ENCODE assay signal across 26 mouse cellular contexts in the genomic region with DNA sequence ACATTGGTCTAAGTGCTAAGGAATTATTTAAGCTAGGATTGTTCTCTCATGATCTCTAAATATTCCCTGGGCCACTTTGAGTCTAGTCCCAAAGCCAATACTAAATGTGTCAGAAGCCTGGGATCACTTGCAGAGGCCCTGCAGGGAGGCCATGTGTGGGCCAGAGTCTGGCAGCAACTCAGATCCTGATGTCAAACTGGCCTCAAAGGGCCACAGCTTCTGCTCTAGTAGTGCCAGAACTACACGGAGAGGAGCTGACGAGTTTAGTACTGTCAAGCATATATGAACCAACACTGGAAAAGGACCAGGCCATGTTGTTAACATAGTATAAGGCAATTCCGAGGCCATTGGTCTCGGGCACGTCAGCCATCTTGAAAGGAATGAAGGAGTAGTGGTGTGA. TPM values are rescaled to one million over a fixed set of nuclear protein-coding genes. Genes with fewer than 3 reads are reported as not detected.
DNase-seq lines count a peak whose midpoint lies in the region; ATAC-seq and TF ChIP-seq lines count a peak whose summit lies in the region.
"Had no signal": no experiment of that assay in that cellular context is flagged by ENCODE, and none has a peak within 500 bp of the region (broad histone marks: within the 10 kb centered on the region; RNA-seq: fewer than 3 reads in every experiment).

No protein-coding gene starts in this region.

- no peaks in the 10 kb centered on the region for H3K9me3 ChIP-seq in hindbrain, embryonic 13.5 days
- no peaks in the 10 kb centered on the region for H3K9me3 ChIP-seq in hindbrain, embryonic 11.5 days (ENCODE audit: control insufficient read depth, low read length)
- H3K9me3 ChIP-seq: embryonic facial prominence, embryonic 12.5 days; hindbrain, embryonic 15.5 days; limb, embryonic 12.5 days; liver, embryonic 15.5 days had no signal

- H3K27ac ChIP-seq in hindbrain, embryonic 13.5 days, result no peak overlapping the region
- no peak overlapping the region for H3K27ac ChIP-seq in hindbrain, embryonic 11.5 days (ENCODE audit: low read depth, low read length)
- H3K27ac ChIP-seq in cerebellum, adult 2 months (ENCODE audit: insufficient read depth, low read length), result no peak overlapping the region
- H3K27ac ChIP-seq: embryonic facial prominence, embryonic 12.5 days; hindbrain, embryonic 15.5 days; liver, embryonic 15.5 days; stomach, postnatal 0 days had no signal

- 0 out of 2 replicates have a peak, but pooled peaks have one; percentile 21 for ATAC-seq in hindbrain, embryonic 13.5 days (ENCODE audit: low FRiP score)
- no peak for ATAC-seq in hindbrain, embryonic 11.5 days (ENCODE audit: low FRiP score)
- ATAC-seq: forebrain, embryonic 14.5 days; midbrain, embryonic 16.5 days had no signal

- no peaks in the 10 kb centered on the region for H3K27me3 ChIP-seq in hindbrain, embryonic 13.5 days
- no peaks in the 10 kb centered on the region for H3K27me3 ChIP-seq in hindbrain, embryonic 11.5 days (ENCODE audit: control insufficient read depth, insufficient read depth, low read length)
- H3K27me3 ChIP-seq in cerebellum, adult 2 months (ENCODE audit: control insufficient read depth, insufficient read depth, low read length), result no peaks in the 10 kb centered on the region
- H3K27me3 ChIP-seq: embryonic facial prominence, embryonic 12.5 days; hindbrain, embryonic 15.5 days; limb, embryonic 12.5 days; liver, embryonic 15.5 days had no signal

- no peak for DNase-seq in hindbrain, embryonic 11.5 days (ENCODE audit: low spot score)
- peak; percentile 64 to 77 for DNase-seq in cerebellum, adult 2 months
- DNase-seq in cerebellum, postnatal 25 days, result peak; percentile 64 to 66
- DNase-seq in ovary, postnatal 10 days (ENCODE audit: low spot score), result no peak
- no peak for DNase-seq in heart, adult 9 months (ENCODE audit: low spot score in 2 of 2)
- no peak for DNase-seq in Muller cell, postnatal 12 days (ENCODE audit: inconsistent ontology term)
- DNase-seq: adrenal gland, adult 2 months; adrenal gland, postnatal 36 days; gastrocnemius, postnatal 14 days; heart, postnatal 4 days; kidney, adult 18-20 months; lung, embryonic 14.5 days; lung, postnatal 14 days; right cerebral cortex, adult 18-20 months; thymus, adult 2 months; thymus, postnatal 36 days had no signal

- no peak overlapping the region for H3K4me3 ChIP-seq in hindbrain, embryonic 13.5 days
- H3K4me3 ChIP-seq in hindbrain, embryonic 11.5 days (ENCODE audit: low read depth, low read length), result no peak overlapping the region
- H3K4me3 ChIP-seq in cerebellum, adult 2 months (replicated peaks; ENCODE audit: insufficient read depth, low read depth, low read length), result no peak overlapping the region
- H3K4me3 ChIP-seq: embryonic facial prominence, embryonic 12.5 days; hindbrain, embryonic 15.5 days; limb, embryonic 12.5 days; liver, embryonic 15.5 days had no signal

- 94% methylated on average over 5 of the region's 5 CpGs for WGBS in hindbrain, embryonic 13.5 days
- WGBS in hindbrain, embryonic 11.5 days, result 87% methylated on average over 5 of the region's 5 CpGs
- WGBS in cerebellum, adult 2 months, result 45% methylated on average over 5 of the region's 5 CpGs

- no peak for TF ChIP-seq CTCF in cerebellum, adult 2 months (IDR thresholded peaks at IDR 0.05; ENCODE audit: borderline replicate concordance, insufficient read depth, low read depth, low read length)

- H3K9ac ChIP-seq in hindbrain, embryonic 13.5 days, result no peak overlapping the region
- H3K9ac ChIP-seq in hindbrain, embryonic 11.5 days (ENCODE audit: low read depth, low read length), result no peak overlapping the region
- H3K9ac ChIP-seq: embryonic facial prominence, embryonic 12.5 days; hindbrain, embryonic 15.5 days; limb, embryonic 12.5 days; liver, embryonic 15.5 days; lung, embryonic 14.5 days had no signal

- H3K36me3 ChIP-seq in hindbrain, embryonic 13.5 days, result peaks cover 30% of the 10 kb centered on the region
- no peaks in the 10 kb centered on the region; the same call in 1 of the 2 replicates for H3K36me3 ChIP-seq in hindbrain, embryonic 11.5 days (ENCODE audit: control insufficient read depth, insufficient read depth, low read length)
- H3K36me3 ChIP-seq: embryonic facial prominence, embryonic 12.5 days; limb, embryonic 12.5 days; liver, embryonic 15.5 days had no signal

- no peak for TF ChIP-seq POLR2A in cerebellum, adult 2 months (IDR thresholded peaks at IDR 0.05; ENCODE audit: borderline replicate concordance, insufficient read depth, low read length)

- no peaks in the 10 kb centered on the region for H3K4me1 ChIP-seq in hindbrain, embryonic 13.5 days (replicated peaks)
- no peaks in the 10 kb centered on the region for H3K4me1 ChIP-seq in hindbrain, embryonic 11.5 days (replicated peaks; ENCODE audit: control insufficient read depth, insufficient read depth, low read length)
- 0 out of 2 replicates have a peak, but pooled peaks cover 5% of the 10 kb centered on the region for H3K4me1 ChIP-seq in cerebellum, adult 2 months (ENCODE audit: control insufficient read depth, insufficient read depth, low read length)
- H3K4me1 ChIP-seq: hindbrain, embryonic 15.5 days; liver, embryonic 15.5 days had no signal

- no peak overlapping the region for H3K4me2 ChIP-seq in hindbrain, embryonic 13.5 days
- no peak overlapping the region for H3K4me2 ChIP-seq in hindbrain, embryonic 11.5 days (replicated peaks; ENCODE audit: low read depth, low read length)
- H3K4me2 ChIP-seq: embryonic facial prominence, embryonic 12.5 days; heart, embryonic 11.5 days; hindbrain, embryonic 15.5 days; limb, embryonic 12.5 days; liver, embryonic 15.5 days; lung, embryonic 14.5 days had no signal

RNA-seq across cellular contexts. Expression of a gene that starts 54.7 kb away (rescaled TPM):
- polyA plus RNA-seq in hindbrain, embryonic 13.5 days (2015; fragmentation: Nextera tagmentation; extraction: Ambion mirVana), result 4.3 and 5.3 TPM in 2 replicates
- 0.48 and 1.1 TPM in 2 replicates for polyA plus RNA-seq in hindbrain, embryonic 11.5 days (2014; fragmentation: Nextera tagmentation; extraction: Ambion mirVana)
- polyA plus RNA-seq in cerebellum, adult 2 months (2012; rRNA removed), result 2.5 and 3.1 TPM in 2 replicates
- polyA plus RNA-seq: liver, adult 2 months had no signal

Comparison
In these comparisons a context has a peak if more than half of its experiments do, and no peak if none do; other contexts are left out.
1. DNase-seq: peak in cerebellum, adult 2 months (2 of 2) and cerebellum, postnatal 25 days (2 of 2); none in hindbrain, embryonic 11.5 days (single experiment), ovary, postnatal 10 days (single experiment), heart, adult 9 months (0 of 2) and Muller cell, postnatal 12 days (single experiment).